Mouse (Mus musculus): ENCODE data around the gene Zdhhc9.
A peak's percentile ranks its signal among the peaks of the same experiment; 100 is the strongest.

The Zdhhc9 gene

GRCm38 (mm10) chrX:48127502-48128218 lies 81.0 kb downstream of the Zdhhc9 start:
- no peak for DNase-seq (ENCODE audit: low read depth, low spot score)

- DNase-seq (ENCODE audit: low read depth, low spot score), result no peak
Observed at GRCm38 (mm10) chrX:48126903-48127476, 81.7 kb downstream of the Zdhhc9 start.

GRCm38 (mm10) chrX:48124132-48125071 lies 84.3 kb downstream of the Zdhhc9 start:
- peak; percentile 66 for DNase-seq (ENCODE audit: low read depth, low spot score)

All from mesoderm, embryonic 11.5 days (tissue).